Mouse (Mus musculus): ENCODE measurements around the gene Trpc3. TPM values are rescaled to one million over a fixed set of nuclear protein-coding genes. Genes with fewer than 3 reads are reported as not detected.
"Not testable (repeated sequence)": the region's sequence is repeated elsewhere in the genome, so short reads cannot be mapped to it uniquely, and the experiment has no call there.

Gene Trpc3
- polyA plus RNA-seq, 1 experiment from 2014 or later: 4.2 TPM

GRCm38 (mm10) chr3:36642736-36643135, 47.2 kb downstream of the Trpc3 start:
- no peak overlapping the region for H3K27ac ChIP-seq (replicated peaks)
- WGBS: 73% methylated on average over 13 of the region's 13 CpGs
- no peak for DNase-seq (ENCODE audit: low spot score)

GRCm38 (mm10) chr3:36640787-36641186, 49.2 kb downstream of the Trpc3 start:
- 62% methylated on average over 2 of the region's 2 CpGs for WGBS
- H3K4me3 ChIP-seq: no peak overlapping the region
- no peaks in the 10 kb centered on the region for H3K9me3 ChIP-seq (replicated peaks)
- no peaks in the 10 kb centered on the region for H3K27me3 ChIP-seq (ENCODE audit: low read depth, poor library complexity, severe bottlenecking)
- no peaks in the 10 kb centered on the region for H3K36me3 ChIP-seq
- DNase-seq (ENCODE audit: low spot score): no peak
- H3K27ac ChIP-seq (replicated peaks): no peak overlapping the region
- H3K4me1 ChIP-seq: no peaks in the 10 kb centered on the region

More at GRCm38 (mm10) chr3:36642736-36643135, 47.2 kb downstream of the Trpc3 start:
- Histone ChIP-seq H3K4me3 (no peak overlapping the region), H3K4me1 (no peaks in the 10 kb centered on the region), H3K9me3 (replicated peaks) (no peaks in the 10 kb centered on the region), H3K27me3 (ENCODE audit: low read depth, poor library complexity, severe bottlenecking) (no peaks in the 10 kb centered on the region), H3K36me3 (no peaks in the 10 kb centered on the region)

GRCm38 (mm10) chr3:36635449-36635848, 54.5 kb downstream of the Trpc3 start:
- peak; percentile 31 for DNase-seq (ENCODE audit: low spot score)
- H3K4me1 ChIP-seq: no peaks in the 10 kb centered on the region
- H3K9me3 ChIP-seq (replicated peaks): no peaks in the 10 kb centered on the region
- H3K27ac ChIP-seq (replicated peaks): no peak overlapping the region
- 23% methylated on average over 4 of the region's 4 CpGs for WGBS
- no peaks in the 10 kb centered on the region for H3K36me3 ChIP-seq
- H3K4me3 ChIP-seq: no peak overlapping the region
- H3K27me3 ChIP-seq (ENCODE audit: low read depth, poor library complexity, severe bottlenecking): no peaks in the 10 kb centered on the region

- no peak overlapping the region for H3K4me3 ChIP-seq
- no peaks in the 10 kb centered on the region for H3K27me3 ChIP-seq (ENCODE audit: low read depth, poor library complexity, severe bottlenecking)
- no peak overlapping the region for H3K27ac ChIP-seq (replicated peaks)
- H3K4me1 ChIP-seq: no peaks in the 10 kb centered on the region
- H3K36me3 ChIP-seq: no peaks in the 10 kb centered on the region
- no peaks in the 10 kb centered on the region for H3K9me3 ChIP-seq (replicated peaks)
- 75% methylated on average over 2 of the region's 2 CpGs for WGBS
- no peak for DNase-seq (ENCODE audit: low spot score)
Observed at GRCm38 (mm10) chr3:36626803-36627202, 63.2 kb downstream of the Trpc3 start.

- no peak overlapping the region for H3K27ac ChIP-seq (replicated peaks)
- peaks cover 6% of the 10 kb centered on the region for H3K27me3 ChIP-seq (ENCODE audit: low read depth, poor library complexity, severe bottlenecking)
- peaks cover 11% of the 10 kb centered on the region for H3K4me1 ChIP-seq
- DNase-seq (ENCODE audit: low spot score): no peak
- no peaks in the 10 kb centered on the region for H3K9me3 ChIP-seq (replicated peaks)
- H3K36me3 ChIP-seq: no peaks in the 10 kb centered on the region
- WGBS: 67% methylated on average over 7 of the region's 7 CpGs
- no peak overlapping the region for H3K4me3 ChIP-seq
Observed at GRCm38 (mm10) chr3:36618181-36618580, 71.8 kb downstream of the Trpc3 start.

GRCm38 (mm10) chr3:36613908-36614255, 76.1 kb downstream of the Trpc3 start:
- Histone ChIP-seq H3K27me3 (ENCODE audit: low read depth, poor library complexity, severe bottlenecking) (peaks cover 6% of the 10 kb centered on the region), H3K9me3 (replicated peaks) (no peaks in the 10 kb centered on the region), H3K36me3 (no peaks in the 10 kb centered on the region), H3K4me1 (peaks cover 19% of the 10 kb centered on the region), H3K4me3 (peak overlapping the region; percentile 79; the same call in 1 of the 2 replicates), H3K27ac (replicated peaks) (no peak overlapping the region)
- DNase-seq (ENCODE audit: low spot score): no peak
- 79% methylated on average over 5 of the region's 5 CpGs for WGBS

GRCm38 (mm10) chr3:36613202-36613907, 76.6 kb downstream of the Trpc3 start, which contains the start of gene Bbs7:
TSS of gene Bbs7 (minus strand) at chr3:36613477.
- peak; percentile 98 for DNase-seq (ENCODE audit: low spot score)
- Histone ChIP-seq H3K9me3 (replicated peaks) (no peaks in the 10 kb centered on the region), H3K36me3 (no peaks in the 10 kb centered on the region; the same call in 1 of the 2 replicates), H3K27me3 (ENCODE audit: low read depth, poor library complexity, severe bottlenecking) (peaks cover 6% of the 10 kb centered on the region), H3K27ac (replicated peaks) (peak within 1 kb of the TSS; percentile 88), H3K4me3 (peak within 1 kb of the TSS; percentile 79), H3K4me1 (peaks cover 18% of the 10 kb centered on the region)
- WGBS: 5% methylated on average over 31 of the region's 38 CpGs

- Histone ChIP-seq H3K4me1 (peaks cover 15% of the 10 kb centered on the region), H3K27ac (replicated peaks) (peak overlapping the region; percentile 88), H3K4me3 (peak overlapping the region; percentile 79), H3K36me3 (no peaks in the 10 kb centered on the region; the same call in 1 of the 2 replicates), H3K27me3 (ENCODE audit: low read depth, poor library complexity, severe bottlenecking) (peaks cover 6% of the 10 kb centered on the region), H3K9me3 (replicated peaks) (no peaks in the 10 kb centered on the region)
- no peak for DNase-seq (ENCODE audit: low spot score)
- 4% methylated on average over 6 of the region's 6 CpGs for WGBS
Observed at GRCm38 (mm10) chr3:36612687-36613086, 77.3 kb downstream of the Trpc3 start.

- Histone ChIP-seq H3K27me3 (ENCODE audit: low read depth, poor library complexity, severe bottlenecking) (no peaks in the 10 kb centered on the region), H3K9me3 (replicated peaks) (no peaks in the 10 kb centered on the region), H3K36me3 (peaks cover 4% of the 10 kb centered on the region; the same call in 1 of the 2 replicates), H3K4me3 (no peak overlapping the region), H3K4me1 (no peaks in the 10 kb centered on the region), H3K27ac (replicated peaks) (no peak overlapping the region)
- 80% methylated on average over 7 of the region's 7 CpGs for WGBS
- DNase-seq (ENCODE audit: low spot score): no peak
Observed at GRCm38 (mm10) chr3:36605894-36606783, 83.8 kb downstream of the Trpc3 start.

GRCm38 (mm10) chr3:36599773-36600172, 90.2 kb downstream of the Trpc3 start:
- H3K9me3 ChIP-seq (replicated peaks); H3K27me3 ChIP-seq (ENCODE audit: low read depth, poor library complexity, severe bottlenecking); H3K4me3 ChIP-seq; DNase-seq (ENCODE audit: low spot score); H3K27ac ChIP-seq (replicated peaks); H3K36me3 ChIP-seq; H3K4me1 ChIP-seq: not testable (repeated sequence)
- WGBS: 88% methylated on average over 8 of the region's 9 CpGs

- DNase-seq (ENCODE audit: low spot score): no peak
- H3K4me1 ChIP-seq: no peaks in the 10 kb centered on the region
- no peak overlapping the region for H3K27ac ChIP-seq (replicated peaks)
- WGBS: 79% methylated on average over 3 of the region's 3 CpGs
- no peaks in the 10 kb centered on the region for H3K9me3 ChIP-seq (replicated peaks)
- no peaks in the 10 kb centered on the region for H3K27me3 ChIP-seq (ENCODE audit: low read depth, poor library complexity, severe bottlenecking)
- H3K36me3 ChIP-seq: 0 out of 2 replicates have a peak, but pooled peaks cover 6% of the 10 kb centered on the region
- no peak overlapping the region for H3K4me3 ChIP-seq
Observed at GRCm38 (mm10) chr3:36598811-36599210, 91.2 kb downstream of the Trpc3 start.

GRCm38 (mm10) chr3:36571827-36572378, 118.1 kb downstream of the Trpc3 start, which contains the start of gene Ccna2:
TSS of gene Ccna2 (minus strand) at chr3:36572150.
- WGBS: under 1% methylated on average over 60 of the region's 60 CpGs
- peaks cover 25% of the 10 kb centered on the region for H3K4me1 ChIP-seq
- H3K27ac ChIP-seq (replicated peaks): peak within 1 kb of the TSS; percentile 97
- no peaks in the 10 kb centered on the region for H3K27me3 ChIP-seq (ENCODE audit: low read depth, poor library complexity, severe bottlenecking)
- H3K36me3 ChIP-seq: peaks cover 36% of the 10 kb centered on the region
- peak; percentile 99 for DNase-seq (ENCODE audit: low spot score)
- peak within 1 kb of the TSS; percentile 96 for H3K4me3 ChIP-seq
- H3K9me3 ChIP-seq (replicated peaks): no peaks in the 10 kb centered on the region

Data from midbrain, embryonic 10.5 days (tissue).